Mouse (Mus musculus): ENCODE data around the gene Trub2.

Gene Trub2

GRCm38 (mm10) chr2:29724664-29725365 lies 63.5 kb downstream of the Trub2 start:
- no peak for DNase-seq (ENCODE audit: low spot score in 2 of 2)

GRCm38 (mm10) chr2:29723132-29723531 lies 65.2 kb downstream of the Trub2 start:
- DNase-seq (ENCODE audit: low spot score in 2 of 2): no peak

- DNase-seq (ENCODE audit: low spot score in 2 of 2): no peak
Measured at GRCm38 (mm10) chr2:29718581-29718980, 69.7 kb downstream of the Trub2 start.

- no peak for DNase-seq (ENCODE audit: low spot score in 2 of 2)
Measured at GRCm38 (mm10) chr2:29716691-29717090, 71.6 kb downstream of the Trub2 start.

- no peak for DNase-seq (ENCODE audit: low spot score in 2 of 2)
Measured at GRCm38 (mm10) chr2:29716143-29716542, 72.2 kb downstream of the Trub2 start.

- DNase-seq (ENCODE audit: low spot score in 2 of 2): no peak
Measured at GRCm38 (mm10) chr2:29714127-29714526, 74.2 kb downstream of the Trub2 start.

- no peak for DNase-seq (ENCODE audit: low spot score in 2 of 2)
Measured at GRCm38 (mm10) chr2:29713501-29713900, 74.8 kb downstream of the Trub2 start.

GRCm38 (mm10) chr2:29711877-29712276 lies 76.4 kb downstream of the Trub2 start:
- DNase-seq (ENCODE audit: low spot score in 2 of 2): no peak

Measured in frontal cortex, postnatal 10 days (tissue).